Mouse (Mus musculus) gonadal fat pad, adult 2 months (tissue): ENCODE measurements around the gene Rcbtb1. TPM values are rescaled to one million over a fixed set of nuclear protein-coding genes. Genes with fewer than 3 reads are reported as not detected.

Source experiments
- DNase-seq: peaks from one replicate; pipeline ENCODE4 v3.0.0-alpha.2; 2012; ENCODE audit warnings: low read depth
- polyA plus RNA-seq: library from polyadenylated mRNA; depleted of rRNA; stranded (reverse); fragments of >200 nt; gene quantifications from 2 replicates; pipeline ENCODE4 v1.2.3, GENCODE M21; 2012; rRNA removed

The Rcbtb1 gene
- polyA plus RNA-seq, 1 experiment, result 21.8 TPM

DNA sequence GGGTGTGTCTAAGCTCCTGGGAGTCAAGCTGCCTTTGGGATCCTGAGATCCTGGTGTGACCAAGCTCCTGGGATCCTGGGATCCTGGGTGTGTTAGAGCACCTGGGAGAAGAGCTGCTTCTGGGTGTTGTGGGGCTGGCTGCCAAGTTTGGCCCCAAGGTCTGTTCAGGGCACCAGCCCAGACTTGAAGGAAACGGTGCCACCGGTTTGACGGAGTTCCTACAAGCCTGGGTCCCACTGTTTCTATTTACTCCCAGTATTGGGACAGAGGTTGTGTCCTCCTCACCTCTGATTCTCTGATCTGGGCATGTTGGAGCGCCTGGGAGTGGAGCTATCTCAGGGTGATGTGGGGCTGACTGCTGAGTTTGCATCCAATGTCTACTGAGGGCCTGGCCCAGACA lies 74.0 kb downstream of the Rcbtb1 start:
- DNase-seq, result peak; percentile 1

Other genes starting within 250 kb of the Rcbtb1 start
- gene 1700129C05Rik, start 58.3 kb upstream of the Rcbtb1 start, polyA plus RNA-seq, result 0.61 and 1.7 TPM in 2 replicates
- 0.90 and 2.2 TPM in 2 replicates for gene Gm5142, start 22.5 kb upstream of the Rcbtb1 start, polyA plus RNA-seq
- gene Gm6904, start 59.0 kb downstream of the Rcbtb1 start, polyA plus RNA-seq, result not detected in 2 replicates
- gene Phf11a, start 96.3 kb downstream of the Rcbtb1 start, polyA plus RNA-seq, result 0.34 and 0.62 TPM in 2 replicates
- 0.55 and 0.70 TPM in 2 replicates for gene Phf11b, start 140.1 kb downstream of the Rcbtb1 start, polyA plus RNA-seq
- 4.2 and 7.1 TPM in 2 replicates for gene Phf11d, start 164.3 kb downstream of the Rcbtb1 start, polyA plus RNA-seq
- 0.34 and 0.48 TPM in 2 replicates for gene Phf11c, start 194.2 kb downstream of the Rcbtb1 start, polyA plus RNA-seq
- 3.5 and 5.1 TPM in 2 replicates for gene Setdb2, start 239.7 kb downstream of the Rcbtb1 start, polyA plus RNA-seq
- gene Cab39l, start 239.8 kb downstream of the Rcbtb1 start, polyA plus RNA-seq, result 16.8 and 17.7 TPM in 2 replicates